Mouse (Mus musculus) stomach, postnatal 0 days (tissue): ENCODE data around the gene Wdr66.

Source experiments
- CTCF ChIP-seq: IDR thresholded peaks from 2 replicates; pipeline ENCODE4 v1.5.1; 2016; ENCODE audit warnings: antibody characterized with exemption, low read depth, mild to moderate bottlenecking, moderate library complexity
- EP300 ChIP-seq: optimal IDR thresholded peaks from 2 replicates; pipeline ENCODE3; 2016; ENCODE audit warnings: antibody characterized with exemption

GRCm38 (mm10) chr5:123268477-123269474 is 16.9 kb downstream of the Wdr66 start:
- TF ChIP-seq EP300 = no peak
- TF ChIP-seq CTCF = no peak
